Mouse (Mus musculus): ENCODE measurements around the gene Dtd2.

DNA sequence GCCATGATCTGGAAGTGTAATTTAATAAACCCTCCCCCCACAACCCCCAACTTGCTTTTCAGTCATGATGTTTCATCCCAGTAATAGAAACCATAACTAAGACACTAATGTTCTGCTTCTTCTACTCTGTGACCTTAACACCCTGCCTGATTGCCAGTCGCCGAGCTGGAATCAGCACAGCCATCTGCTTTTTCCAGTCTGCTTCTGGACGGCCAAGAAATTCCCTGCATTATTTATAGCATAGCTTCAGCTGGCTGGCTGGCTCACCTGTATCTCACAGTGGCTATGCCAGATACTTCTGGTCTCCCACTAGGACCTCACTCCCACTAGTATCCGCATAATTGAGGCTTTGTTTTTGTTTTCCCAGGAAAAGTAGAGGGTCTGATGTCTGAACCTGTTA is 20.5 kb downstream of the Dtd2 start:
- TF ChIP-seq CTCF (IDR thresholded peaks at IDR 0.05 in 2 of 3, conservative IDR thresholded peaks at IDR 0.05 in 1 of 3; ENCODE audit: control insufficient read depth in 1 of 3, insufficient read depth in 1 of 3, low read depth in 2 of 3, low read length in 3 of 3, poor library complexity in 1 of 3, severe bottlenecking in 1 of 3) (no peak), TBP (IDR thresholded peaks at IDR 0.05; ENCODE audit: low read depth, low read length) (no peak)

All from MEL (cell line).